ENCODE assay signal across 8 mouse cellular contexts in genomic region chr13:12503238-12503751, GRCm38 (mm10). TPM values are rescaled to one million over a fixed set of nuclear protein-coding genes. Genes with fewer than 3 reads are reported as not detected.
DNase-seq lines count a peak whose midpoint lies in the region; ATAC-seq and TF ChIP-seq lines count a peak whose summit lies in the region.
"Had no signal": no experiment of that assay in that cellular context is flagged by ENCODE, and none has a peak within 500 bp of the region (broad histone marks: within the 10 kb centered on the region; RNA-seq: fewer than 3 reads in every experiment).

No protein-coding gene starts in this region.

- POLR2A ChIA-PET in Patski (lab: Charles Lee) = interaction anchor here (1.3 kb wide), 1 partner anchor 16 kb away, joined by 3 read pairs; no protein-coding TSS in a partner anchor

- H3K9me3 ChIP-seq in embryonic facial prominence, embryonic 10.5 days = no peaks in the 10 kb centered on the region
- no peaks in the 10 kb centered on the region for H3K9me3 ChIP-seq in limb, embryonic 10.5 days (replicated peaks)

- 40% methylated on average over 11 of the region's 11 CpGs for WGBS in embryonic facial prominence, embryonic 10.5 days
- 67% methylated on average over 11 of the region's 11 CpGs for WGBS in limb, embryonic 10.5 days

- H3K27me3 ChIP-seq in Patski = no peaks in the 10 kb centered on the region
- no peaks in the 10 kb centered on the region for H3K27me3 ChIP-seq in embryonic facial prominence, embryonic 10.5 days (replicated peaks; ENCODE audit: low read depth, poor library complexity, severe bottlenecking)
- no peaks in the 10 kb centered on the region for H3K27me3 ChIP-seq in limb, embryonic 10.5 days (ENCODE audit: low read depth, poor library complexity, severe bottlenecking)

- peak; percentile 94 for ATAC-seq in Patski

- H3K27ac ChIP-seq in embryonic facial prominence, embryonic 10.5 days (replicated peaks) = peak overlapping the region; percentile 55
- H3K27ac ChIP-seq in limb, embryonic 10.5 days = peak overlapping the region; percentile 56; the same call in 1 of the 2 replicates

- H3K36me3 ChIP-seq in embryonic facial prominence, embryonic 10.5 days (replicated peaks) = no peaks in the 10 kb centered on the region
- H3K36me3 ChIP-seq in limb, embryonic 10.5 days = no peaks in the 10 kb centered on the region

- H3K4me1 ChIP-seq in embryonic facial prominence, embryonic 10.5 days = peaks cover 8% of the 10 kb centered on the region
- peaks cover 5% of the 10 kb centered on the region; the same call in 1 of the 2 replicates for H3K4me1 ChIP-seq in limb, embryonic 10.5 days

- CTCF ChIA-PET in Patski (lab: Charles Lee) = interaction anchor here (0.7 to 2.3 kb wide), 6 partner anchors 9 to 35 kb away, joined by 3 to 11 read pairs (median 3); no protein-coding TSS in a partner anchor

- peak; percentile 84 for DNase-seq in Patski (ENCODE audit: low read depth, low spot score)
- DNase-seq in embryonic facial prominence, embryonic 10.5 days (ENCODE audit: low spot score) = peak; percentile 19
- DNase-seq in limb, embryonic 10.5 days (ENCODE audit: low spot score) = no peak
- DNase-seq in retina, embryonic 14.5 days (ENCODE audit: low spot score) = peak; percentile 84
- DNase-seq in left cerebral cortex, postnatal 10 days (ENCODE audit: extremely low spot score in 1 of 2, low spot score in 2 of 2) = no peak
- DNase-seq in heart, postnatal 14 days = no peak
- DNase-seq in layer of hippocampus, postnatal 25 days (ENCODE audit: extremely low spot score in 1 of 2, low spot score in 1 of 2) = no peak
- DNase-seq: layer of hippocampus, adult 9-11 months had no signal

- no peak for TF ChIP-seq CTCF in Patski (IDR thresholded peaks at IDR 0.05)

- intact Hi-C loops in left cerebral cortex, postnatal 10 days (cut with DNase I) = no loop called here
- intact Hi-C loops in heart, postnatal 14 days (cut with DNase I) = no loop called here

- in situ Hi-C loops in Patski (cut with MboI; ENCODE audit: low pct_unique_long_range_greater_than_20kb) = no loop called here

- no peak overlapping the region for H3K4me3 ChIP-seq in embryonic facial prominence, embryonic 10.5 days
- H3K4me3 ChIP-seq in limb, embryonic 10.5 days = no peak overlapping the region

RNA-seq across cellular contexts. Expression of gene Edaradd, which starts 16.9 kb away (rescaled TPM):
- not detected for polyA plus RNA-seq in Patski (2021)
- polyA plus RNA-seq in embryonic facial prominence, embryonic 10.5 days (2016; fragmentation: Nextera tagmentation; extraction: Ambion mirVana) = 2.6 and 2.7 TPM in 2 replicates
- 1.3 and 1.7 TPM in 2 replicates for polyA plus RNA-seq in limb, embryonic 10.5 days (2016; fragmentation: Nextera tagmentation; extraction: Ambion mirVana)
- under 1 TPM; 0.47 to 0.93 TPM for total RNA-seq in left cerebral cortex, postnatal 10 days (2021)
- under 1 TPM; 0.07 to 0.27 TPM for total RNA-seq in heart, postnatal 14 days (2021)
- total RNA-seq in layer of hippocampus, postnatal 25 days (2021) = under 1 TPM; 0.22 to 0.28 TPM

RNA-seq across cellular contexts. Expression of gene Lgals8, which starts 38.6 kb away (rescaled TPM):
- polyA plus RNA-seq in Patski (2021) = 58.8 TPM
- 7.8 and 9.0 TPM in 2 replicates for polyA plus RNA-seq in embryonic facial prominence, embryonic 10.5 days (2016; fragmentation: Nextera tagmentation; extraction: Ambion mirVana)
- polyA plus RNA-seq in limb, embryonic 10.5 days (2016; fragmentation: Nextera tagmentation; extraction: Ambion mirVana) = 5.6 and 10.6 TPM in 2 replicates
- total RNA-seq in left cerebral cortex, postnatal 10 days (2021) = 10 to 100 TPM; 25.4 to 27.0 TPM
- total RNA-seq in heart, postnatal 14 days (2021) = 10 to 100 TPM; 33.9 to 40.0 TPM
- 10 to 100 TPM; 27.1 to 34.3 TPM for total RNA-seq in layer of hippocampus, postnatal 25 days (2021)

Comparison
In these comparisons a context has a peak if more than half of its experiments do, and no peak if none do; other contexts are left out.
1. DNase-seq: peak in Patski (single experiment), embryonic facial prominence, embryonic 10.5 days (single experiment) and retina, embryonic 14.5 days (single experiment); none in limb, embryonic 10.5 days (single experiment), left cerebral cortex, postnatal 10 days (0 of 2), heart, postnatal 14 days (0 of 2) and layer of hippocampus, postnatal 25 days (0 of 2).